Mouse (Mus musculus) C2C12 (cell line): ENCODE results near the gene Trim25. TPM values are rescaled to one million over a fixed set of nuclear protein-coding genes. Genes with fewer than 3 reads are reported as not detected.

Experiments
- H3K27me3 ChIP-seq: one replicate; pipeline ENCODE4 v1.6.1; 2011; ENCODE audit not compliant: control insufficient read depth, insufficient read depth, insufficient read length
- H3K36me3 ChIP-seq: one replicate; pipeline ENCODE4 v1.6.1; 2011; ENCODE audit not compliant: control insufficient read depth, insufficient read depth
- H3K4me3 ChIP-seq: one replicate; pipeline ENCODE4 v1.5.1; 2011; ENCODE audit warnings: mild to moderate bottlenecking, control low read depth; ENCODE audit not compliant: poor library complexity, insufficient read depth, severe bottlenecking
- H3K79me2 ChIP-seq: one replicate; pipeline ENCODE4 v1.6.1; 2011; ENCODE audit not compliant: control insufficient read depth, insufficient read depth
- H3K79me3 ChIP-seq: one replicate; pipeline ENCODE4 v1.6.1; 2011; ENCODE audit warnings: low read depth, control low read depth
- H3ac ChIP-seq: one replicate; pipeline ENCODE3; 2011; ENCODE audit warnings: low read depth; ENCODE audit not compliant: control insufficient read depth, insufficient read length
- CEBPB ChIP-seq: IDR thresholded peaks from one replicate; pipeline ENCODE4 v1.6.1; 2011; ENCODE audit warnings: low read depth, mild to moderate bottlenecking, control low read depth, moderate library complexity
- CTCF ChIP-seq: IDR thresholded peaks from one replicate; pipeline ENCODE4 v1.5.1; 2011; ENCODE audit not compliant: control insufficient read depth, insufficient read depth, insufficient read length
- FOSL1 ChIP-seq: IDR thresholded peaks from one replicate; pipeline ENCODE4 v1.8.0; 2011; ENCODE audit warnings: mild to moderate bottlenecking, low read length; ENCODE audit not compliant: poor library complexity, insufficient read depth, severe bottlenecking
- MAX ChIP-seq: IDR thresholded peaks from one replicate; pipeline ENCODE4 v1.6.1; 2011; ENCODE audit warnings: mild to moderate bottlenecking, control low read depth
- MYOD1 ChIP-seq: IDR thresholded peaks from one replicate; pipeline ENCODE4 v1.6.1; 2011; ENCODE audit warnings: low read depth; ENCODE audit not compliant: control insufficient read depth, insufficient read length
- MYOG ChIP-seq: IDR thresholded peaks from one replicate; pipeline ENCODE4 v1.6.1; 2011; ENCODE audit not compliant: control insufficient read depth, insufficient read length; ENCODE audit errors: extremely low read depth
- USF1 ChIP-seq: IDR thresholded peaks from one replicate; pipeline ENCODE4 v1.6.1; 2011; ENCODE audit warnings: low read depth, mild to moderate bottlenecking, control low read depth, moderate library complexity
- long read RNA-seq, 2 experiments: library from polyadenylated mRNA; unstranded; transcript quantifications; one replicate each; pipeline ENCODE4 v2.0.0; 2019 to 2020
- polyA plus RNA-seq: library from polyadenylated mRNA; unstranded; fragments of >200 nt; fragmentation: generic; extraction: Trizol; gene quantifications from one replicate; pipeline ENCODE4 v1.2.1, GENCODE M21; 2012; ENCODE audit warnings: missing spikeins

Gene Trim25
- polyA plus RNA-seq = 7.7 TPM
- long read RNA-seq, experiment 1, partial matches to known transcripts = 0 of 5 reads
- long read RNA-seq, experiment 1, other reads (novel, unspliced or antisense) = 4 of 5 reads
- long read RNA-seq, experiment 2, full-length matches to known transcripts = 12 of 18 reads
- long read RNA-seq, experiment 2, partial matches to known transcripts = 0 of 18 reads
- long read RNA-seq, experiment 2, other reads (novel, unspliced or antisense) = 6 of 18 reads

DNA sequence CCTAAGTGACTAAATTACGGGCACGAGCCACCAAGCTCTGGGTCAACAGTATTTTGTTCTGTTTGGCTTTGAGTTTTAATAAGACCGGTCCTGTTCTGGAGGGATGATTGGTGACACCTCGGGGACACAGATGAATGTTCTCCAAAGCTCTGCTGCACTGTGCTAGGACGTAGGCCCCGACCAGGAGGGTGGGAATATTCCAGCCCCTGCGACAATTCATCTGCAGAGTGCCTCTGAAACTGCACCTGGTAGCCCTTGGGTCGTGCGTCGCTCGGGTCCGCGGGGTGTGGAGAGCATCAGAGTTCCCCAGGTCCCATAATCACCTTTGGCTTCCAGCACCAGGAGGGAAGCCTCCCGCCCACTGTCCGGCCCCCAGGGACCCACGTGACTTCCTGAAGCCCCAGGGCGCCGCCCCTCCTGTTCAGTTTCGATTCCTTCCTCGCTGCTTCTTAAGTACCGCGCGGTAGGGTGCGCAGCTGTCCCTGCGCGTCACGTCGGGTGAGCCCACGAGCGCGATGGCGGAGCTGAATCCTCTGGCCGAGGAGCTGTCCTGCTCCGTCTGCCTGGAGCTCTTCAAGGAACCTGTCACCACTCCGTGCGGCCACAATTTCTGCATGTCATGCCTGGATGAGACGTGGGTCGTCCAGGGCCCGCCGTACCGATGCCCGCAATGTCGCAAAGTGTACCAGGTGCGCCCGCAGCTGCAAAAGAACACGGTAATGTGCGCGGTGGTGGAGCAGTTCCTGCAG lies at the start of gene Trim25:
Trim25 (plus strand) TSS at position 403 of the 749 bp plus-strand sequence.
- Histone ChIP-seq H3ac (peak within 1 kb of the TSS; percentile 33), H3K36me3 (no peaks in the 10 kb centered on the region), H3K79me2 (peaks cover 39% of the 10 kb centered on the region), H3K27me3 (no peaks in the 10 kb centered on the region), H3K4me3 (peak within 1 kb of the TSS; percentile 43), H3K79me3 (peaks cover 18% of the 10 kb centered on the region)
- TF ChIP-seq MYOD1 = peak; percentile 38
- no peak for TF ChIP-seq FOSL1
- TF ChIP-seq USF1 = peak; percentile 80

DNA sequence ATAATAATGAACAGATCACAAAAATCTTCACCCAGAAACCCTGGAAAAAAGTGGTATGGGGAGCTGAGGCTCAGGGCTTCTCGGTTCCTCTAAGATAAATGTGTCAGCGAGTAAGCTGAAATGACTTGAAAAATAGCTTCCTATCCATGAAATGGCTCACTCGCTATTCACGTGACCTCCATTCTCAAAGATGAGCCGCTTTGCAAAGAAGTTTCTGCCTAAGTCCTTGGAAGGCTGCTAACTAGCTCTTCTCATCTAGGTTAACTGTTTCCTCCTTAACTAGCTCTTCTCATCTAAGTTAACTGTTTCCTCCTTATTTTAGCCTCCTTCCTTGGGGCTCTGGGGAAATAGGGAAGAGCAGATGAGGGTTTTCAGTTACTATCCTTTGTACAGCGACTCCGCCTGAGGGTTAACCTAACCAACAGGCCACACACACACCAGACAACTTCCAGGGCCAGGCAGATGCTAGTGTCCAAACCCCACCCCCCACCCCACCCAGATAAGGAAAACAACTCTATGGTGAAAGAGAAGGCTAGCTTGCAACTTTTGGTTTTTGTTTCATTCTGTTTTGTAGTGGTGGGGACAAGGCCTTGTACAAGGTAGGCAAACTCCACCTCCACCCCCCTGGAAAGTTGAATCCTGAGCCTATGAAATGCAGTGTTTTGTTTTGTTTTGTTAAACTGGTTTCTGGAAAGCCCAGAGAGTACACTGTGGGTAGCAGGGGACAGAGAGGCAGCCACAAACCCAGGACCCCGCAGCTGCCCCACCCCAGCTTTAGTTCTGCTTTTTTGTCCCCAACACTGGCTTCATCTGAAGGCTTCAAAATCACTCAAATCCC lies 49.2 kb upstream of the Trim25 start:
- Histone ChIP-seq H3K79me3 (peaks cover 15% of the 10 kb centered on the region), H3K36me3 (peaks cover 31% of the 10 kb centered on the region), H3K4me3 (no peak overlapping the region), H3K27me3 (no peaks in the 10 kb centered on the region), H3K79me2 (peaks cover 36% of the 10 kb centered on the region), H3ac (no peak overlapping the region)
- TF ChIP-seq FOSL1 (no peak), MAX (no peak), MYOD1 (no peak), USF1 (no peak), CTCF (no peak), CEBPB (no peak), MYOG (no peak)

DNA sequence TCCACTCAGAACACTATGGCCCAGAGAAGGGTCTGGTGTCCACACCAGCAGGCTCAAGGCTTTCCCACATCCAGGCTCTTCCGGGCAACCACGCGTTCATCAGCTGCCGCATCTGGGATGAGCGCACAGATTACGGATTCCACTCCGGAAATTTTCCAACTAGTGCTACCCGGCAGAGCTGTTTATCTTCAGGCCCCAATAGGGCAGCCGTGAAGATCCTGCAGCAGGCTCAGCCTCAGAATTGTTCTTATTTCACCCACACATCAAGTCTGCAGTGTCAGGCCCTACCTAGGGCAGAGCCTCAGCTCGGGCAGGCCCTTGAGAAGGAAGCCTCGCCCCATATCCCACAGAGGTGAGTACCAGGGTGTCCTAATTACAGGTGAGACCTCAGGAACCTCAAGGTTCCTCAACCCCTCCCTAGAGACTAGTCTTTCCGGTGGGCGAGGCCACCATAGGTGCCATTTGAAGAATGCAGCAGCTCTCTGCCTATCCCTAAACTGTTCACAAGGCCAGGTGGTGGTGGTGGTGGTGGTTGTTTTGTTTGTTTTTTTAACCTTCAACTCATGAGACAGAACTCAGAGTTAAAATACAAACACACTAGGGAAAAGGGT lies 48.4 kb upstream of the Trim25 start:
- Histone ChIP-seq H3K79me2 (peaks cover 36% of the 10 kb centered on the region), H3K4me3 (no peak overlapping the region), H3ac (no peak overlapping the region), H3K36me3 (peaks cover 27% of the 10 kb centered on the region), H3K79me3 (peaks cover 15% of the 10 kb centered on the region), H3K27me3 (no peaks in the 10 kb centered on the region)
- TF ChIP-seq FOSL1 = no peak
- no peak for TF ChIP-seq MYOG
- no peak for TF ChIP-seq USF1
- no peak for TF ChIP-seq MYOD1
- TF ChIP-seq CEBPB = no peak
- TF ChIP-seq CTCF = no peak
- TF ChIP-seq MAX = no peak

DNA sequence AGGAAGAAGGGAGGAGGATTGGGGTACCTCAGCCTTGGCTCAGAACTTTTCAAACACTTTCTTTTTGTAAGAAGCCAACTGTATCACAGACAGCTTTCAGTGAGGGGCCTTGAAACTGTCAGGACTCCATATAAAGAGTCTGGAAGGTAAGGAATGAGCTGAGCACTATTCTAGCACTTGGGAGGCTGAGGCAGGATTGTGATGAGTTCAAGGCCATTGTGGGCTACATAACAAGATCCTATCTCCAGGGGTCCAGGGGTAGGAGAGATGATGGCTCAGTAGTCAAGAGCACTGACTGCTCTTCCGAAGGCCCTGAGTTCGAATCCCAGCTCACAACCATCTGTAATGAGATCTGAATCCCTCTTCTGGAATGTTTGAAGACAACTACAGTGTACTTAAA lies 47.6 kb upstream of the Trim25 start:
- no peak overlapping the region for H3K4me3 ChIP-seq
- TF ChIP-seq CTCF = no peak
- no peak for TF ChIP-seq CEBPB
- no peak for TF ChIP-seq MAX
- TF ChIP-seq FOSL1 = no peak
- no peak for TF ChIP-seq USF1
- no peak for TF ChIP-seq MYOD1
- no peak for TF ChIP-seq MYOG
- H3ac ChIP-seq = no peak overlapping the region
- H3K79me3 ChIP-seq = peaks cover 15% of the 10 kb centered on the region
- H3K79me2 ChIP-seq = peaks cover 36% of the 10 kb centered on the region
- H3K27me3 ChIP-seq = no peaks in the 10 kb centered on the region
- peaks cover 23% of the 10 kb centered on the region for H3K36me3 ChIP-seq

DNA sequence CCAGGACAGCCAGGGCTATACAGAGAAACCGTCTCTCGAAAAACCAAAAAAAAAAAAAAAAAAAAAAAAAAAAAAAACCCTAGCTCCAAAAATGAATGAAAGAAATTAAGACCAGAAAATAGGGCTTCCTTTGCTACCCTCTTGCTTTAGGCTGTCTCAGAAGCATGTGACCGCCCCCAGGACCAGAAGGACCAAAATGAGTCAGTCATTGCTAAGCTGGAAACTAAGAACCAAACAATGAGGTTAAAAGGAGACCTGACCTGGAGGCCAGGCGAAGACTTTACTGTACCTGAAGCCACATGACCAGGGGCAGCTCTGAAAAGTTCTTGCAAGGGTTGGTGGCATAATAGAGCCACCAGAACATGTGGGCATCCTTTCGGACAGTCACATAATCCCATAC lies 47.1 kb upstream of the Trim25 start:
- TF ChIP-seq CTCF (no peak), USF1 (no peak), CEBPB (no peak), FOSL1 (no peak), MYOG (no peak), MYOD1 (no peak), MAX (no peak)
- H3K79me2 ChIP-seq = peaks cover 36% of the 10 kb centered on the region
- no peaks in the 10 kb centered on the region for H3K27me3 ChIP-seq
- H3K36me3 ChIP-seq = peaks cover 22% of the 10 kb centered on the region
- H3K79me3 ChIP-seq = peaks cover 15% of the 10 kb centered on the region
- H3ac ChIP-seq = no peak overlapping the region
- H3K4me3 ChIP-seq = no peak overlapping the region

DNA sequence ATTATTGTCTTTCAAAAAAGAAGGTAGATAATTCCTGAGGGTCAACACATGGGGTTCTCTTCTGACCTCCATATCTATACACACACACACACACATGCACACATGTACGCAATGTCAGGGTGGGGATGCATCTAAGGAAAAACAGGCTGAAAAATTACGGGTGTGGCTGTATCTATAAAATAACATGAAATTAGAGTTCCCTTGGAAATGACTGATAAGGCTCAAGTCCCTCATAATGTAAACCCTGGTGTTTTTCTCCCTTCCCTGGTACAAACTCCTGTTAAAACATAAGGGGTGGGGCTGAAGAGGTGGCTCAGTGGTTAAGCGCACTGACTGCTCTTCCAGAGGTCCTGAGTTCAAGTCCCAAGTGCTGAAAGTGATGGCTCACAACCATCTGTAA lies 45.6 kb upstream of the Trim25 start:
- H3K4me3 ChIP-seq = no peak overlapping the region
- H3K79me2 ChIP-seq = peaks cover 36% of the 10 kb centered on the region
- H3K27me3 ChIP-seq = no peaks in the 10 kb centered on the region
- H3K79me3 ChIP-seq = peaks cover 15% of the 10 kb centered on the region
- H3ac ChIP-seq = no peak overlapping the region
- TF ChIP-seq CTCF = no peak
- no peak for TF ChIP-seq USF1
- peaks cover 18% of the 10 kb centered on the region for H3K36me3 ChIP-seq
